Mouse (Mus musculus): Measurements from ENCODE around the gene Adamts17.

Adamts17 gene

DNA sequence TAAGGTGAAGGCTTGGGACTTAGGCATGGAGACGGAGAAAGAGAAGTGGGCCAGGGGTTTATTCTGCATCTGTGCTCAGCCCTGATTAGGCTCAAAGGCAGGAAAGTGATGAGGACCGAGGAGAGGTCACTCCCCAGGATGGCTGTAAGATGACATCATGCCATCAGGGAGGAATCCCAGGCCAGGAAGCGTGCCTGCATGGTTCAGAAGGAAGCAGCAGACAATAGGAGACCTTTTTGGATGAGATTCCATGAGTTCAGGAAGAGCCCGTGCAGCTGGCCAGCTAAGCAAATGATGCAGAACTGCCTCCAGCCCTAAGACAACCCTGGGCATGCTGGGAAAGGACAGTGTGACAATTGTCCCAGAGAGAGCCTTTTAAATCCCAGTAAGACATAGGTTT, 93.7 kb downstream of the Adamts17 start:
- peak in 1 of 2 experiments; percentile 48 for DNase-seq (ENCODE audit: low spot score in 2 of 2)

GRCm38 (mm10) chr7:66934062-66934461, 94.5 kb downstream of the Adamts17 start:
- DNase-seq (ENCODE audit: low spot score in 2 of 2), result peak in 1 of 2 experiments; percentile 25

DNA sequence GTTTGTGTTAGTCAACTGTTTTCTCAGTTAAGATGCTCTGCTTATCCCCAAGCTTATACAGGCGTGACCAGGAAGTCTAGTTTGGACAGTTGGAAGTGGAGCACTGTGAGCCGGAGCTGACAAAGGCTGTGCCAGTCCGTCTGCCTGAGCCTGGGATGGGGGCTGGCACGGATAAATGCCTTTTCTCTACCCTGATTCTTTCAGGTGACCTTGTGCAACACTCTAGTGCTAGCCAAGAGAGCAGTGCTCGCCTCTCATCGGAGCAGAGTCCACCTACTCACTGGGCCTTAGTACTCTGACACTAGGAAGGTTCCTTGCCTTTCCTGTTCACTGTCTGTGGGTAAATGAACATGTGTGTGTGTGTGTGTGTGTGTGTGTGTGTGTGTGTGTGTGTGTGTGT, 95.5 kb downstream of the Adamts17 start:
- peak in 1 of 2 experiments; percentile 38 for DNase-seq (ENCODE audit: low spot score in 2 of 2)

DNA sequence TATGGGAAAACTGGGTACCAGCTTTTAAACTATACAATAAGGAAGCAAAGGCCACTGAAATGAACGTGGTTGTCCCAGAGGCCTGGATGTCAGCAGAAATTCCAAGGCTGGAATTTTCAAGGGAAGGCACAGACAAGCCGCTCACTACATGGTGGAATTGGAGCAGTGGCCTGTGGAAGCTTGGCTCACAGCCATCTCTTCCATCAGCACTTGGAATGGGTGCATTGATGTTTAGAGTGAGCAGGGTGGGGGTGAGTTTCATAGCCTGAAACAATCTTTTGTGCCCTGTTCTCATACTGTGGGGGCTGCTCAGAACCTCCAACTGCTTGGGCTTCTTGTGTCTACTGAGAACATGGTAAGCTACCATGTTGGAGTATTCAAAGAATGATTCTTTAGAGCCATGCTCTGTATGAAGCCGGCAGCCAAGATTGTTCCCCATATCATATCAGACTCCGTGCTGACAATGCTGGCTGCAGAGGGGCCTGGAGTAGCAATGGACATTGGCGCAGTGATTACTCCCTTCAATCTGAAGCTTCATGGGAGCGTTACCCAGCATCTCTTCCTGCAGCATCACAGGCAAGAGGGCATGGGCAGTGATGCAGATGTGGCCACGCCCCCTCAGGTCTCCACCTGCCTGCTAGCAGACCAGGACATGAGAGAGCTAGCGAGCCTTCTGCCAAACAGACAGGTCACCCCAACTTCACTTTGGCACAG, 96.7 kb downstream of the Adamts17 start:
- peak in 1 of 2 experiments; percentile 51 for DNase-seq (ENCODE audit: low spot score in 2 of 2)

DNA sequence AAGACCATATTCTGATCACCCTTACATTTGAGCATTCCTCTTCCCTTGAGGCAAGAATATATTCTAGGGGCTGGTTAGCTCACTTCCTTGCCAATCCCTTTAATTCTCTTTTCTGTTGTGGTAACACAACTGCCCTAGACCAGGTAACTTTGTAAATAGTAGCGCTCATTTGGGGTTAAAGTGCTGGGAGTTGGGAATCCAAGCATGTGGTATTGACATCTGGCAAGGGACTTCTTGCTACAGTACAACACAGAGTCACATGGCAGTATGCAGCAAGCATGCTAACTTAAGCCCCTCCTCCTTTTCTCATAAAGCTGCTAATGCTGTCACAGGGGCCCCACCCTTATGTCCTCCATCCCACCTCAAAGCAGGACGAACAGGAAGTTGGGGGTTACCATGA, 97.4 kb downstream of the Adamts17 start:
- DNase-seq (ENCODE audit: low spot score in 2 of 2), result peak in 1 of 2 experiments; percentile 24

DNA sequence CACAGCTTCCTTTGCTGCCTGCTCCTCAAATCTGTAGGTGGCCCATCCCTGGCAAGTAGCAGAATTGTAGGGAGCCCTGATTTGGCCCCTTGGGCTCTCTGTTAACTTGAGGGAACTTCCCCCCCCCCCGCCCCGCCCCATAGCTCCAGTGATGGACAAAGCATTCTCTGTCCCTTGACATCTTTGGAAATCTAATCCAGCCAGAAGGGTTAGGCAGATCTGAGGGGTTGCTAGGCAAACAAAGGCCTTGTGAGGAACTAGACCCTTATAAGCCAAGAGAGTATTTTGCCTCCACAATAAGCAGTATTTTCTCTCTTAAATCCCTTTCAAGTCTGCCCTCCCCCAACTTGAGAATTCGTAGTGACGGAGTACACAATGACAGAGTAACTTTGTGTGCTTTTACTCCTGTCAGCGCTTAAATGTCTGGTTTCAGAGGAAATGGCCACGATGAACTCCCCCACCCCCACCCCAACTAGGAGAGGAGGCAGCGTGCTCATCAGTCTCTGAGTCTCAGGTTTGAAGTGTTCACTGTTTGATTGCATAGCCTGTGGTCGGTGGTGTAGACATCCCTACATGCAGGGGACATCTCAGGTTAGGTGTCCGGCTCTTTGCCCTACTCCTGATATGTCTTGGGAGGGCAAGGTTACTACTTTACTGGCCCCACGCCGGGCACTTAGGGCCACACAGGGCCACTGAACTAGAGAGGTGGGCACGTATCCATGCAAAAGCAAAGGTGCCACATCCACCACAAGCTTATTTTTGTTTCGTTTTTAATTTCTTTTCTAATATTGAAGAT, 99.7 kb downstream of the Adamts17 start:
- no peak for DNase-seq (ENCODE audit: low spot score in 2 of 2)

DNA sequence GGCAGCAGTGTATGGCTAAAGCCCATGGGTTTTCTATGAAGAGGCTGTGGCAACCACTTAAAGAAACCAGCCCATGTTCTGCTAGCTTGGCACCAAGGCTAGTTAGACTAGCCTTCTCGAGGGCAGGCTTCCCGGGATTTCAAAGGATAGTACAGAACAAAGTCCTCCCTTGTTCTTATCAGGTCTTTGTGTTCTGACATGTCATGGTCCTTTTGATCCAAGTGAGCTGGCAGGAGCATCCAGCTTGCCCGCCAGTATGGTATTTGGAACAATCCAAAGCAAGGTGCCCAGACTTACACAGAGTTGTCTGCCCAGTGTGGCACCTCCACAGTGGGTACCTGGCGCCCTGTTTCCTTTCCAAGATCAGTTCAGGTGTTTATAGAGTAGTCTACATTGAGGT, 101.2 kb downstream of the Adamts17 start:
- no peak for DNase-seq (ENCODE audit: low spot score in 2 of 2)

DNA sequence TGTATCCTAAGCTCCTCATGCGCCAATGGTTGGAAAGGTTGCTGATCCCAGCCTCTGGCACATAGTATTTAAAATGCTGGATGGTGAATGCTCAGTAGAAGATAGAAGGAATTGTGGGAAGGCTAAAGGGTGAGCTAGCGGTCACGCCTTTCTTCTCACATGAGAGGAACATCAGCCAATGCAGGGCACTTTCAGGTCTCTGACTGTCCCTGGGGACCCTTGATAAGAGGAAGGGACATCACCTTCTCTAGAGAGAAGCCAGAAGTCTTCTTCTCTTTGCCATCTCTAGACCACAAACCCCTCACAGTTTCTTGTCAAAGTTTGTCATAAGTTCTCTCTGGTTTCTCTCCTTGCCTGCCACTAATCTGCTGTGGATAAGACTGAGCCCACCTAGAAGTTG, 109.5 kb downstream of the Adamts17 start:
- peak in 1 of 2 experiments; percentile 41 for DNase-seq (ENCODE audit: low spot score in 2 of 2)

DNA sequence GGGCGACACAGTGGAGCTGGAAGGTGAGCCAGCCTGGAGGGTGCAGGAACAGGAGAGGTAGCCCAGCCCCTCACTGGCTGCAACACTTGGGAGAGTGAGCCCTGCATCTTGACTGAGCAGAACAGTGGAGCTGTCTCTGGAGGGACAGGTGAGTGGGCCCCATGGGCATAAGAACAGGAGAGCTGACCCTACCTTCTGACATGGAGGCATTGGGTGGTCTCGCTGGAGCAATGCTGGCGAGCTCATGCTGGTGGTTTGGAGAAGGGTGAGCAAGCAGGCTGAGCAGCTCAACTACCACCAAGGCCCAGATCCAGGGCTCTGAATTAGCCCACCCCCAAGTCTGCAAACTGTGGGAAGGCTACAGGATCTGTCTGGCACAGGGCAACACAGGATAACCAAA, 113.4 kb downstream of the Adamts17 start:
- DNase-seq (ENCODE audit: low spot score in 2 of 2), result peak in 1 of 2 experiments; percentile 55

DNA sequence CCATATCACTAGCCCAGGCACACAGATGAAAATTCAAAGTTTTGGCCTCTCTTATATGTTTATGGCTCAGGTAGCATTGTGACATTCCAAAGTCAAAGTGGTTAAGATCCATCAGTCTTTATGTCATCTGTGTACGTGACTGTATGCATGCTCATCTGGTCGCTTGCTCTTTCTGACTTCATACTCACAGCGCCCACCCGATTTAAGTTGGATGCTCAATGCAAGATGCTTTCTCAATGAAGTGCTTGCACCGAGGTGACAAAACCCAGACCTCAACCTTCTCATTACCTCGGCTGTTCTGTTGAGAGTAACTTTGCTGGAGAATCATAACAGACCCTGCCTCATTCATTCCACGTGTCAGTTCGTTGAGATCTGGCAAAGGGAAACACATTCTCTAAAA, 114.5 kb downstream of the Adamts17 start:
- peak in 1 of 2 experiments; percentile 38 for DNase-seq (ENCODE audit: low spot score in 2 of 2)

GRCm38 (mm10) chr7:66954723-66955122, 115.2 kb downstream of the Adamts17 start:
- DNase-seq (ENCODE audit: low spot score in 2 of 2), result peak in 1 of 2 experiments; percentile 35

GRCm38 (mm10) chr7:66955455-66955919, 116.0 kb downstream of the Adamts17 start:
- DNase-seq (ENCODE audit: low spot score in 2 of 2), result peak in 1 of 2 experiments; percentile 55

DNA sequence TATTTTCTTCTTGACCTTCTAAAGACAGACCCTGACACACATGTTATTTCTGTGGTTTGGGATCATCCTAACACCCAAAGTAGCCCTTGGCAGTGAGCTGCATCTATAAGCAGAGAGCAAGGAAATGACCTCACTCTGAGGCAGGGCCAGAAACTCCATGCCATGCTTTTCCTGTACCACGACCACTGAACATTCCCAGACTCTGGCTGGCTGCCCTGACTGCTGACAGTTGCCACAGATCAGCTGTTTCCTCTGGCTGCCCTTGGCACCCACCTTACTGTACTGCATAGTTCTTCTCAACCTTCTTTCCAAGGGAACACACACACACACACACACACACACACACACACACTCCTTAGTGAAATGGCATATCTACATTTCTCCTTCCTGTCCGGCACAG, 116.4 kb downstream of the Adamts17 start:
- peak; percentile 25 to 59 for DNase-seq (ENCODE audit: low spot score in 2 of 2)

DNA sequence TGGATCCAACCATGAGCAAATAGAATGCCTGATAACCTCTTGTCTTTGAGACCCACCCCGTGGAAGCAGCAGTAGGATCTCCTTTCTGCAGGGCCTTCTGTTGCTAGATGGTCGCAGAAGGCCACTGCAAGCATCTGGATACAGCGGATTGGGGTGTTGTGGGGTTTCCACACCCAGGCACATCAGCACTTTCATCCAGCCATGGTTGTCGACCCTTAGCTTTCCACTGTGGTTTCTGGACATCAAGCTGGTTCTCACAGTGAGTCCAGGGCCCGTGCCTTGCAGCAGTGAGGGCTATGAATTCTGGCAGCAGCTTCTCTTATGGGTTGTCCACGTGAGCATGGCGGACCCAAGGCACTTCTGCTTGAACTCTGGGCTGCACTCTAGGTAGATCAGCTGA, 118.2 kb downstream of the Adamts17 start:
- peak in 1 of 2 experiments; percentile 41 for DNase-seq (ENCODE audit: low spot score in 2 of 2)

DNA sequence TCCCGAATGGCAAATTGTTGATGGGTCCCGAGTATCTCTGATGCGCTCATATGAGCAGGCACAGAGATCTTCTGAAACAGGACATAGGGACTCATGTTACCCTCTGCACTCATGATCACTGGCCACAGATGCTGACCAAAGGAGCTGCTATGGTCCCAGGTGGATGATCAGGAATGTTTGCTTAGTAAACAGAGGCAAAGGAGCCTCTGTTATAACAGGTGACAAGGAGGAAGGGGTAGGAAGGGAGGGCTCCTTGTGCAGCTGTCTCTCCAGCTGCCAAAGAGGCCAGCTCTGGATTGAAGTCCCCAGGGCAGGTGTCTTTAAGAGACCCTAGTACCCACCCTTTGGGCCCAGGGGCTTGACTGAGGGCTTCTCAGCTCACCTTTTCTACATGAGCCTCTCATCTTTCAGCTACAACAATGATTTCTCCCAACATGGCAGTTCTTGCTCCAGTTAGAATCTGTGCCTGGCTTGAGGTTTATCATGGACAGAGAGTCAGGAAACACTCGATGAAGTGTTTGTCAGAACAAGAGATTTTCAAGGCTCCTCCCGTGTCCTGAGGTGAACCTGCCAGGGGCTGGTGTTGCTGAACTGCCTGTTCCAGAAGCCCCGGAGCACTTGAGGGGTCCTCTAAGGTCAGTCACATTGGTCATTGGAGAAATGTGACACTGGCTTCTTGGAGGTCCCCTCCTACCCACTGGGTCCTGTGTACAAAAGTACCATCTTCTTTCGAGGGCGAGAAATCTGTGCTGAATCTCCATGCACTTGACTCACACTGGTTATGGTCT, 120.9 kb downstream of the Adamts17 start:
- peak in 1 of 2 experiments; percentile 56 for DNase-seq (ENCODE audit: low spot score in 2 of 2)

- peak in 1 of 2 experiments; percentile 38 for DNase-seq (ENCODE audit: low spot score in 2 of 2)
Observed at GRCm38 (mm10) chr7:66962736-66963135, 123.2 kb downstream of the Adamts17 start.

DNA sequence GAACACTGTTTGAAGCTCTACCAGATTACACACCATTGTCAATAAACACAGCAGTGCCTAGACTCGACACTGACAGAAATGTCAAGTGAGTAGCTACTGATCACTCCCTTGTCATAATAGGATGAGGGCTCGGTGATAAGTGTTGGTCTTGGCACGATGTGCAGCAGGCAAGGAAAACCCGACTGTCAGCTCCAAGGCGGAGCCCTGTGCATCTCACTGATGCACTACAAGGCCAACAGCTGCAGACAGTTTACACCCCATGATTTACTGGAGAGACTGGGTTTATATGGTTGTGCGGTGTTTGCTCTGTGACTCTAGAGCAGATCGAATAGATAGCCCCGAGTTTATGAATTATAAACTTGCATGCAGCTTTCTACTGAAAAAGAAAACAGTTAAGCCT, 124.0 kb downstream of the Adamts17 start:
- DNase-seq (ENCODE audit: low spot score in 2 of 2), result peak in 1 of 2 experiments; percentile 50

DNA sequence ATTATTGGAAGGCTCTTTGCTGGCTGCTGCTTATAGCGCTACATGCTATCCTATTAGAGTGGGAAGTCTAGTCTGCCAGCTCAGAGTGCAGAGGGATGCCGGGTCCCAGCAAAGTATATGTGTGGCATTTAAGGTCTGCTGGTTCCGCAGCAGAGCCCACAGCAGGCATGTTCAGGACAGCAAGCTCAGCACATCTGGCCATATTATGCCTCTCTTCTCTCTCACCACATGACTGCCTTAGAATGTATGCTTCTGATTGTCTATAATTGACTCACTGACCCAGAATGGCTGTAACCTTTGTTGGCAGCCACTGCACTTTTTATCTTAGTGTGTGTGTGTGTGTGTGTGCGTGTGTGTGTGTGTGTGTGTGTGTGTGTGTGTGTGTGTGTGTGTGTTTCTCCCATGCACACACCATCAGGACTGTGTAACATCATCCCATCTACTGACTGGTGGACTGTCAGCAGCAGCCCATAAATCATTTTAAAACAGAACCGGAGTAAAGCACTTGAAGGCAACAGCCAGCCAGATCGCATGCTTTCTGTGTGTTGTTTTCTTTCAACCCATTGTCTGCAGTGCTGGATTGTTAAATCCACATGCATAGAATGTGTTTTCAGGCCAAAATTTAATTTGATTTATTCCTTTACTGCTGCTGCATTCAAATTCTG, 127.1 kb downstream of the Adamts17 start:
- no peak for DNase-seq (ENCODE audit: low spot score in 2 of 2)

DNA sequence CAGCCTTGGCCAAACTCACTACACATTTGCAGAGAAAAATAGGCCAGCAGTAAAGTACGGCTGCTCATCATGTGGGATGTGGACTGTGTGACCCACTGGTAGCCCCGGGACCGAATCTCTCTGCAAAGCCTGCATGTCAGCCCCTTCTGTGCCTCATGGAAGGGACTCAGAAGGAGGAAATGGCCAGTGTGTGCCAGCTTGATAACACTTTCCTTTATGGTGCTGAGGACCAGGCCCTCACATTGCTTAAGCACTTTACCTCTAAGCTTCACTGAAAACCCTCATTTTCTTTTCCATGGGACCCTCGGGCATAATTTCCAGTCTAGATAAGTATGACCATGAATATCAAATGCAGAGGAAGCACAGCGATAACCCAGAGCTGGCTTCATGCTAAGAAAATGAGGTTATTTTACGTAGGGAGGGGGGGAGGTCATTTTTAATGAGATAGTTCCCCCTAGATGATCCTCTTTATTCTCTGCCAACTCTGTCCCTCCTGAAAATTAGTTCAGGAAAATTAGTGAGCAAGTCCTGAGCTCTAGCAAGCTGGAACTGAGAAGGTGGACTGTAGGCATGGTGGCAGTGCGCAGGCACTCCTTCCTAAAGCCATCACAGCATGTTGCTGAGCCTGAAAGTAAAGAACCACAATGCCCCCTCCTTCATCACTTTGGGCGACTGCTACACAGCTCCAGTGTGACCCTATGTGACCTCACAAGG, 127.8 kb downstream of the Adamts17 start:
- peak in 1 of 2 experiments; percentile 39 for DNase-seq (ENCODE audit: low spot score in 2 of 2)

DNA sequence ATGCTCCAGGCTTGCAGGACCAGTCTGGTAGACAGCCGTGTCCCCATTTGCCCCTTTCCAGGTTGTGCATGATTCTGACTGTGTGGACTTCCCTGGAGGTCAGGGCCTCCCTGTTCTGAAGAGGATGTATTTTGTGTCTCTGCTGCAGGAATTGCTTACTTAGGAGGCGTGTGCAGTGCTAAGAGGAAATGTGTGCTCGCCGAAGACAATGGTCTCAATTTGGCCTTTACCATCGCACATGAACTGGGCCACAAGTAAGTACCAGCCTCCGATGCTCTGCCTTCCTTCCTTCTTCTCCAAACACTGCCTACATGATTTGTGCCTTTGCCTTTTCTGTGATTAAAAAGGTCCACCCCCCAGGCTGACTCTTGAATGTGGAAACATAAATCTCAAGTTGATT, 129.1 kb downstream of the Adamts17 start:
- DNase-seq (ENCODE audit: low spot score in 2 of 2), result peak in 1 of 2 experiments; percentile 47

- DNase-seq (ENCODE audit: low spot score in 2 of 2), result no peak
Observed at GRCm38 (mm10) chr7:66969199-66969598, 129.7 kb downstream of the Adamts17 start.
